Mouse (Mus musculus) embryonic facial prominence, embryonic 14.5 days (tissue): ENCODE measurements at regions not wholly inside any gene's neighbourhood (a gene's known extent, or its start where the extent isn't known, plus 50 kb on each side); places are given as distances from the start of the nearest gene placed in this dataset.

Experiments used
- ATAC-seq: fragments of 200-750 bp; cut with Nextera tagmentation; 2 replicates; pipeline ENCODE4 v1.8.0; 2017; ENCODE audit warnings: low read depth, moderate number of reproducible peaks, moderate TSS enrichment
- DNase-seq: peaks from one replicate; pipeline ENCODE4 v3.0.0-alpha.2; 2015; ENCODE audit warnings: low spot score
- H3K27ac ChIP-seq: fragments of 300-500 bp; sonication (generic); replicated peaks from 2 replicates; pipeline ENCODE4 v1.5.1; 2014; ENCODE audit warnings: low read depth, mild to moderate bottlenecking, low read length, moderate library complexity
- H3K27me3 ChIP-seq: fragments of 300-500 bp; sonication (generic); replicated peaks from 2 replicates; pipeline ENCODE4 v1.6.1; 2014; ENCODE audit warnings: low read length; ENCODE audit not compliant: control insufficient read depth, insufficient read depth
- H3K36me3 ChIP-seq: fragments of 300-500 bp; sonication (generic); 2 replicates; pipeline ENCODE4 v1.6.1; 2014; ENCODE audit warnings: low read length, mixed read lengths; ENCODE audit not compliant: control insufficient read depth, insufficient read depth
- H3K4me1 ChIP-seq: fragments of 300-500 bp; sonication (generic); 2 replicates; pipeline ENCODE4 v1.6.1; 2014; ENCODE audit warnings: antibody characterized with exemption, low read length; ENCODE audit not compliant: control insufficient read depth, insufficient read depth
- H3K4me2 ChIP-seq: fragments of 300-500 bp; sonication (generic); 2 replicates; pipeline ENCODE4 v1.6.1; 2014; ENCODE audit warnings: low read depth, mild to moderate bottlenecking, low read length, moderate library complexity, mixed read lengths
- H3K4me3 ChIP-seq: fragments of 300-500 bp; sonication (generic); 2 replicates; pipeline ENCODE4 v1.5.1; 2014; ENCODE audit warnings: low read depth, mild to moderate bottlenecking, low read length
- H3K9ac ChIP-seq: fragments of 300-500 bp; sonication (generic); 2 replicates; pipeline ENCODE4 v1.6.1; 2014; ENCODE audit warnings: low read depth, mild to moderate bottlenecking, low read length, moderate library complexity, mixed read lengths
- H3K9me3 ChIP-seq: fragments of 300-500 bp; sonication (generic); 2 replicates; pipeline ENCODE4 v1.6.1; 2016; ENCODE audit warnings: low read length; ENCODE audit not compliant: control insufficient read depth
- WGBS: fragments of 180-500 bp; shearing (Covaris S2); extraction: QIAGEN DNeasy Blood & Tissue Kit; methylation state at CpG from one replicate; pipeline ENCODE4 v1.1.7; 2014; 5-methylcytosine and 5-hydroxymethylcytosine counted together

- Histone ChIP-seq H3K4me1 (no peaks in the 10 kb centered on the region), H3K4me2 (no peak overlapping the region), H3K9ac (no peak overlapping the region), H3K27me3 (no peaks in the 10 kb centered on the region), H3K27ac (no peak overlapping the region), H3K9me3 (no peaks in the 10 kb centered on the region), H3K36me3 (no peaks in the 10 kb centered on the region), H3K4me3 (no peak overlapping the region)
- ATAC-seq, result no peak
- no peak for DNase-seq
- 80% methylated on average over 5 of the region's 5 CpGs for WGBS
These were observed 211.7 kb downstream of the Rfpl4b start for GRCm38 (mm10) chr10:38609606-38610510.

GRCm38 (mm10) chr10:38586061-38586460 lies 235.5 kb downstream of the Rfpl4b start:
- Histone ChIP-seq H3K36me3 (no peaks in the 10 kb centered on the region), H3K4me2 (no peak overlapping the region), H3K27me3 (no peaks in the 10 kb centered on the region), H3K27ac (no peak overlapping the region), H3K9ac (no peak overlapping the region), H3K4me3 (no peak overlapping the region), H3K4me1 (no peaks in the 10 kb centered on the region), H3K9me3 (no peaks in the 10 kb centered on the region)
- WGBS, result 94% methylated on average over 2 of the region's 2 CpGs
- ATAC-seq (no peak), DNase-seq (no peak)

- H3K27me3 ChIP-seq, result no peaks in the 10 kb centered on the region
- 31% methylated on average over 1 of the region's 1 CpGs for WGBS
These were observed 245.9 kb downstream of the Rfpl4b start for GRCm38 (mm10) chr10:38575726-38576125.

GRCm38 (mm10) chr10:38573728-38574127 lies 247.9 kb downstream of the Rfpl4b start:
- peak; percentile 84 for DNase-seq
- H3K9ac ChIP-seq, result no peak overlapping the region
- no peaks in the 10 kb centered on the region for H3K36me3 ChIP-seq
- H3K9me3 ChIP-seq, result no peaks in the 10 kb centered on the region
- H3K27me3 ChIP-seq, result no peaks in the 10 kb centered on the region
- no peak overlapping the region for H3K4me3 ChIP-seq
- ATAC-seq, result no peak; the same call in 1 of the 2 replicates
- H3K4me2 ChIP-seq, result no peak overlapping the region
- H3K4me1 ChIP-seq, result 0 out of 2 replicates have a peak, but pooled peaks cover 4% of the 10 kb centered on the region
- H3K27ac ChIP-seq, result no peak overlapping the region
- WGBS, result 68% methylated on average over 1 of the region's 1 CpGs

More at GRCm38 (mm10) chr10:38575726-38576125, 245.9 kb downstream of the Rfpl4b start:
- Histone ChIP-seq H3K4me2 (no peak overlapping the region), H3K27ac (peak overlapping the region; percentile 28; the same call in 1 of the 2 replicates), H3K4me3 (no peak overlapping the region), H3K9me3 (no peaks in the 10 kb centered on the region), H3K36me3 (no peaks in the 10 kb centered on the region), H3K4me1 (0 out of 2 replicates have a peak, but pooled peaks cover 4% of the 10 kb centered on the region), H3K9ac (no peak overlapping the region)
- DNase-seq (peak; percentile 60), ATAC-seq (no peak)

GRCm38 (mm10) chr10:38573146-38573545 lies 248.4 kb downstream of the Rfpl4b start:
- ATAC-seq (no peak), DNase-seq (no peak)
- Histone ChIP-seq H3K4me2 (no peak overlapping the region), H3K36me3 (no peaks in the 10 kb centered on the region), H3K4me1 (0 out of 2 replicates have a peak, but pooled peaks cover 4% of the 10 kb centered on the region), H3K4me3 (no peak overlapping the region), H3K9ac (no peak overlapping the region), H3K27me3 (no peaks in the 10 kb centered on the region), H3K9me3 (no peaks in the 10 kb centered on the region), H3K27ac (no peak overlapping the region)
- 65% methylated on average over 2 of the region's 2 CpGs for WGBS

GRCm38 (mm10) chr10:38567270-38567669 lies 254.3 kb downstream of the Rfpl4b start:
- no peaks in the 10 kb centered on the region for H3K36me3 ChIP-seq

GRCm38 (mm10) chr10:38566361-38566760 lies 255.2 kb downstream of the Rfpl4b start:
- Histone ChIP-seq H3K4me3 (no peak overlapping the region), H3K4me2 (no peak overlapping the region), H3K36me3 (no peaks in the 10 kb centered on the region), H3K9me3 (no peaks in the 10 kb centered on the region), H3K9ac (no peak overlapping the region), H3K27ac (peak overlapping the region; percentile 49; the same call in 1 of the 2 replicates), H3K27me3 (no peaks in the 10 kb centered on the region), H3K4me1 (no peaks in the 10 kb centered on the region)
- WGBS, result 30% methylated on average over 1 of the region's 1 CpGs
- DNase-seq (no peak), ATAC-seq (no peak)

More at GRCm38 (mm10) chr10:38567270-38567669, 254.3 kb downstream of the Rfpl4b start:
- Histone ChIP-seq H3K27me3 (no peaks in the 10 kb centered on the region), H3K4me1 (no peaks in the 10 kb centered on the region), H3K4me3 (no peak overlapping the region), H3K9me3 (no peaks in the 10 kb centered on the region), H3K27ac (peak overlapping the region; percentile 49; the same call in 1 of the 2 replicates), H3K4me2 (no peak overlapping the region), H3K9ac (no peak overlapping the region)
- 58% methylated on average over 1 of the region's 1 CpGs for WGBS
- ATAC-seq (no peak), DNase-seq (peak; percentile 80)

- no peaks in the 10 kb centered on the region for H3K36me3 ChIP-seq
- peak overlapping the region; percentile 42 for H3K27ac ChIP-seq
- no peaks in the 10 kb centered on the region for H3K27me3 ChIP-seq
- peaks cover 6% of the 10 kb centered on the region; the same call in 1 of the 2 replicates for H3K4me1 ChIP-seq
- no peaks in the 10 kb centered on the region for H3K9me3 ChIP-seq
- peak; percentile 93 for DNase-seq
- peak; percentile 60 for ATAC-seq
- 27% methylated on average over 5 of the region's 5 CpGs for WGBS
- H3K4me3 ChIP-seq, result no peak overlapping the region
- H3K4me2 ChIP-seq, result no peak overlapping the region
- no peak overlapping the region for H3K9ac ChIP-seq
These were observed 266.5 kb downstream of the Rfpl4b start for GRCm38 (mm10) chr10:38555040-38555439.
